Mouse (Mus musculus) adrenal gland, adult 2 months (tissue): ENCODE data around the gene Ccdc80. TPM values are rescaled to one million over a fixed set of nuclear protein-coding genes. Genes with fewer than 3 reads are reported as not detected.
A peak's percentile ranks its signal among the peaks of the same experiment; 100 is the strongest.

Experiments used
- DNase-seq: peaks from one replicate; pipeline ENCODE4 v3.0.0; 2021
- polyA plus RNA-seq: library from polyadenylated mRNA; depleted of rRNA; stranded (reverse); fragments of >200 nt; gene quantifications from 2 replicates; pipeline ENCODE4 v1.2.3, GENCODE M21; 2012; rRNA removed
- total RNA-seq, 2 experiments: library from RNA; stranded (reverse); gene quantifications; 2 replicates each; pipeline ENCODE4 v1.2.3; 2021

The Ccdc80 gene
- total and polyA plus RNA-seq, 3 experiments, result 19.8 to 53.4 (median 40.7) TPM

- DNase-seq, result no peak
Measured at GRCm38 (mm10) chr16:45117200-45117599, 24.0 kb downstream of the Ccdc80 start.

- no peak for DNase-seq
Measured at GRCm38 (mm10) chr16:45118760-45119159, 25.6 kb downstream of the Ccdc80 start.

- peak; percentile 71 for DNase-seq
Measured at GRCm38 (mm10) chr16:45120844-45121425, 27.7 kb downstream of the Ccdc80 start.

GRCm38 (mm10) chr16:45122571-45122970, 29.4 kb downstream of the Ccdc80 start:
- peak; percentile 28 for DNase-seq

GRCm38 (mm10) chr16:45124230-45125203, 31.3 kb downstream of the Ccdc80 start:
- DNase-seq, result peak; percentile 71

- DNase-seq, result no peak
Measured at GRCm38 (mm10) chr16:45127936-45128710, 34.9 kb downstream of the Ccdc80 start.

GRCm38 (mm10) chr16:45141711-45142110, 48.5 kb downstream of the Ccdc80 start:
- peak; percentile 73 for DNase-seq

GRCm38 (mm10) chr16:45142565-45142964, 49.4 kb downstream of the Ccdc80 start:
- no peak for DNase-seq

GRCm38 (mm10) chr16:45145119-45145518, 51.9 kb downstream of the Ccdc80 start:
- DNase-seq, result no peak

GRCm38 (mm10) chr16:45148488-45149082, 55.4 kb downstream of the Ccdc80 start:
- DNase-seq, result no peak

- no peak for DNase-seq
Measured at GRCm38 (mm10) chr16:45154741-45155250, 61.6 kb downstream of the Ccdc80 start.

- DNase-seq, result peak; percentile 84
Measured at GRCm38 (mm10) chr16:45158136-45158521, 64.9 kb downstream of the Ccdc80 start.

- peak; percentile 97 for DNase-seq
Measured at GRCm38 (mm10) chr16:45158522-45159388, 65.6 kb downstream of the Ccdc80 start, which contains the start of the genes Slc35a5 and Atg3. Slc35a5 (minus strand) TSS chr16:45158706. Atg3 (plus strand) TSS chr16:45158785.

GRCm38 (mm10) chr16:45159389-45159716, 66.2 kb downstream of the Ccdc80 start:
- DNase-seq, result no peak

Other genes starting within 250 kb of the Ccdc80 start
- not detected for gene Cd200r2, start 226.3 kb upstream of the Ccdc80 start, total RNA-seq
- gene Cd200r2, start 226.3 kb upstream of the Ccdc80 start, polyA plus RNA-seq, result not detected in 2 replicates
- gene Cd200r3, start 149.7 kb upstream of the Ccdc80 start, total RNA-seq, result not detected
- gene Cd200r3, start 149.7 kb upstream of the Ccdc80 start, polyA plus RNA-seq, result not detected in 2 replicates
- gene Slc35a5, start 65.3 kb downstream of the Ccdc80 start, total RNA-seq, result 10 to 100 TPM; 29.4 to 35.2 TPM
- gene Slc35a5, start 65.3 kb downstream of the Ccdc80 start, polyA plus RNA-seq, result 4.7 and 5.7 TPM in 2 replicates
- 10 to 100 TPM; 52.5 to 62.2 TPM for gene Atg3, start 65.4 kb downstream of the Ccdc80 start, total RNA-seq
- 44.0 and 55.5 TPM in 2 replicates for gene Atg3, start 65.4 kb downstream of the Ccdc80 start, polyA plus RNA-seq
- under 1 TPM; 0.40 to 0.48 TPM for gene Btla, start 130.9 kb downstream of the Ccdc80 start, total RNA-seq
- 0.03 TPM in 1 of 2 replicates, not detected in the other for gene Btla, start 130.9 kb downstream of the Ccdc80 start, polyA plus RNA-seq